Mouse (Mus musculus) embryo, embryonic 10 days (tissue): ENCODE measurements around the gene Avpi1.
A peak's percentile ranks its signal among the peaks of the same experiment; 100 is the strongest.

Source experiments
- DNase-seq: peaks from one replicate; pipeline ENCODE4 v3.0.0-alpha.2; 2015; ENCODE audit warnings: low spot score

Avpi1 gene

GRCm38 (mm10) chr19:42128787-42129508, at the start of gene Avpi1:
Gene Avpi1, minus strand, starts transcription at chr19:42129059.
- peak; percentile 99 for DNase-seq

- DNase-seq = no peak
Measured at GRCm38 (mm10) chr19:42177461-42177860, 48.6 kb upstream of the Avpi1 start.

GRCm38 (mm10) chr19:42176841-42177240, 48.0 kb upstream of the Avpi1 start:
- no peak for DNase-seq

GRCm38 (mm10) chr19:42170025-42170969, 41.4 kb upstream of the Avpi1 start:
- DNase-seq = peak; percentile 97

GRCm38 (mm10) chr19:42169322-42169975, 40.6 kb upstream of the Avpi1 start:
- no peak for DNase-seq

- no peak for DNase-seq
Measured at GRCm38 (mm10) chr19:42167489-42167888, 38.6 kb upstream of the Avpi1 start.

- no peak for DNase-seq
Measured at GRCm38 (mm10) chr19:42166766-42167165, 37.9 kb upstream of the Avpi1 start.

- DNase-seq = peak; percentile 93
Measured at GRCm38 (mm10) chr19:42166130-42166529, 37.3 kb upstream of the Avpi1 start.

- no peak for DNase-seq
Measured at GRCm38 (mm10) chr19:42164188-42164587, 35.3 kb upstream of the Avpi1 start.

- DNase-seq = no peak
Measured at GRCm38 (mm10) chr19:42163764-42164163, 34.9 kb upstream of the Avpi1 start, which contains the start of gene Zfyve27. Gene Zfyve27, plus strand, starts transcription at chr19:42163951.

GRCm38 (mm10) chr19:42158246-42159017, 29.6 kb upstream of the Avpi1 start:
- DNase-seq = no peak

GRCm38 (mm10) chr19:42157493-42158237, 28.8 kb upstream of the Avpi1 start:
- DNase-seq = no peak

- DNase-seq = peak; percentile 82
Measured at GRCm38 (mm10) chr19:42151990-42152389, 23.1 kb upstream of the Avpi1 start.

GRCm38 (mm10) chr19:42148569-42148860, 19.7 kb upstream of the Avpi1 start:
- no peak for DNase-seq

GRCm38 (mm10) chr19:42147769-42148568, 19.1 kb upstream of the Avpi1 start:
- peak; percentile 64 for DNase-seq

- peak; percentile 74 for DNase-seq
Measured at GRCm38 (mm10) chr19:42147170-42147768, 18.4 kb upstream of the Avpi1 start, which contains the start of gene Marveld1. Gene Marveld1, plus strand, starts transcription at chr19:42147400.

- DNase-seq = no peak
Measured at GRCm38 (mm10) chr19:42146276-42147010, 17.6 kb upstream of the Avpi1 start.

GRCm38 (mm10) chr19:42145731-42146130, 16.9 kb upstream of the Avpi1 start:
- no peak for DNase-seq

- no peak for DNase-seq
Measured at GRCm38 (mm10) chr19:42145210-42145609, 16.4 kb upstream of the Avpi1 start.
